ENCODE assay signal across 25 mouse cellular contexts in the genomic region with DNA sequence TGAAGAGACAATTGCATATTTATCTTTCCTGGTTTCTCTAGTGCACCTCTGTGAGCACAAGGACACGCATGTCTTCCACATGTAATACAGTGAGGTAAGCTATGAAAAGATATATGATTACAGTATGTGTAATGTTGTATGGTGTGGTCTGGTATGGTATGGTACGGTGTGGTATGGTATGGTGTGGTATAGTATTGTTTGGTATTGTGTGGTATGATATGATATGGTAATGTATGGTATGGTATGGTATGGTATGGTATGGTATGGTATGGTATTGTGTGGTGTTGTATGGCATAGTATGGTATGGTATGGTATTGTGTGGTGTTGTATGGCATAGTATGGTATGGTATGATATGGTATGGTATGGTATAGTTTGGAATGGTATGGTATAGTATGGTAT.
"Had no signal": no experiment of that assay in that cellular context is flagged by ENCODE, and none has a peak within 500 bp of the region (broad histone marks: within the 10 kb centered on the region; RNA-seq: fewer than 3 reads in every experiment).

No protein-coding gene starts in this region.

- H3K9me3 ChIP-seq: heart, embryonic 12.5 days; hindbrain, embryonic 13.5 days; hindbrain, embryonic 15.5 days; intestine, embryonic 15.5 days; kidney, embryonic 15.5 days; limb, embryonic 10.5 days; limb, embryonic 12.5 days had no signal

- DNase-seq: gastrocnemius, adult 2 months; gastrocnemius, postnatal 10 days; gastrocnemius, postnatal 25 days; heart, adult 18-20 months; heart, postnatal 10 days; heart, postnatal 4 days; kidney, adult 2 months; kidney, adult 9 months; kidney, postnatal 10 days; kidney, postnatal 25 days; kidney, postnatal 4 days; liver had no signal

- H3K36me3 ChIP-seq: heart, embryonic 12.5 days; hindbrain, embryonic 10.5 days; hindbrain, embryonic 13.5 days; hindbrain, embryonic 15.5 days; intestine, embryonic 15.5 days; kidney, embryonic 15.5 days; limb, embryonic 10.5 days; limb, embryonic 12.5 days had no signal

- H3K27me3 ChIP-seq: heart, embryonic 12.5 days; hindbrain, embryonic 13.5 days; hindbrain, embryonic 15.5 days; intestine, embryonic 15.5 days; kidney, embryonic 15.5 days; limb, embryonic 12.5 days had no signal

- H3K4me2 ChIP-seq: heart, embryonic 12.5 days; hindbrain, embryonic 13.5 days; hindbrain, embryonic 15.5 days; intestine, embryonic 15.5 days; kidney, embryonic 15.5 days; limb, embryonic 12.5 days had no signal

- H3K4me1 ChIP-seq: heart, embryonic 12.5 days; hindbrain, embryonic 10.5 days; hindbrain, embryonic 13.5 days; hindbrain, embryonic 15.5 days; intestine, embryonic 15.5 days; kidney, embryonic 15.5 days; limb, embryonic 10.5 days; limb, embryonic 12.5 days had no signal

- H3K27ac ChIP-seq: gastrocnemius, adult 2 months; hindbrain, embryonic 10.5 days; hindbrain, embryonic 13.5 days; hindbrain, embryonic 15.5 days; intestine, embryonic 15.5 days; kidney, embryonic 15.5 days; layer of hippocampus, adult 2 months; left cerebral cortex, adult 2 months; limb, embryonic 10.5 days; limb, embryonic 12.5 days had no signal

- ATAC-seq: forebrain, embryonic 16.5 days; inflammation-experienced regulatory T-cells, adult 6 months; intestine, embryonic 15.5 days; intestine, postnatal 0 days had no signal

- H3K4me3 ChIP-seq: gastrocnemius, adult 2 months; heart, embryonic 12.5 days; hindbrain, embryonic 10.5 days; hindbrain, embryonic 13.5 days; hindbrain, embryonic 15.5 days; intestine, embryonic 15.5 days; kidney, embryonic 15.5 days; layer of hippocampus, adult 2 months; left cerebral cortex, adult 2 months; limb, embryonic 10.5 days; limb, embryonic 12.5 days had no signal

- H3K9ac ChIP-seq: heart, embryonic 12.5 days; hindbrain, embryonic 13.5 days; hindbrain, embryonic 15.5 days; intestine, embryonic 15.5 days; kidney, embryonic 15.5 days; limb, embryonic 12.5 days had no signal
